Mouse (Mus musculus): ENCODE measurements around the gene Rtn4ip1. TPM values are rescaled to one million over a fixed set of nuclear protein-coding genes. Genes with fewer than 3 reads are reported as not detected.
A peak's percentile ranks its signal among the peaks of the same experiment; 100 is the strongest.

Gene Rtn4ip1
- 12.5 and 14.2 TPM in 2 replicates for polyA plus RNA-seq (2015; fragmentation: Nextera tagmentation; extraction: Ambion mirVana)

- H3K4me1 ChIP-seq: peaks cover 13% of the 10 kb centered on the region
- no peaks in the 10 kb centered on the region for H3K27me3 ChIP-seq
- peak within 1 kb of the TSS; percentile 61 for H3K4me3 ChIP-seq
- peak within 1 kb of the TSS; percentile 58 for H3K9ac ChIP-seq
- H3K36me3 ChIP-seq: no peaks in the 10 kb centered on the region
- no peaks in the 10 kb centered on the region for H3K9me3 ChIP-seq
- peak within 1 kb of the TSS; percentile 48 for H3K27ac ChIP-seq
- peak within 1 kb of the TSS; percentile 75 for H3K4me2 ChIP-seq
- WGBS: under 1% methylated on average over 40 of the region's 40 CpGs
- ATAC-seq (ENCODE audit: borderline replicate concordance, extremely low read depth, low FRiP score, low TSS enrichment): peak; percentile 98
Measured at GRCm38 (mm10) chr10:43901578-43902194, at the start of gene Rtn4ip1, which contains the start of gene Qrsl1. TSS of gene Rtn4ip1 (plus strand) at chr10:43901807. TSS of gene Qrsl1 (minus strand) at chr10:43901745.

- H3K4me1 ChIP-seq: no peaks in the 10 kb centered on the region
- H3K4me2 ChIP-seq: no peak overlapping the region
- no peaks in the 10 kb centered on the region for H3K9me3 ChIP-seq
- H3K4me3 ChIP-seq: no peak overlapping the region
- no peaks in the 10 kb centered on the region for H3K27me3 ChIP-seq
- no peaks in the 10 kb centered on the region for H3K36me3 ChIP-seq
- WGBS: 71% methylated on average over 5 of the region's 5 CpGs
- ATAC-seq (ENCODE audit: borderline replicate concordance, extremely low read depth, low FRiP score, low TSS enrichment): no peak
- H3K9ac ChIP-seq: no peak overlapping the region
- H3K27ac ChIP-seq: no peak overlapping the region
Measured at GRCm38 (mm10) chr10:43851898-43852297, 49.7 kb upstream of the Rtn4ip1 start.

- ATAC-seq (ENCODE audit: borderline replicate concordance, extremely low read depth, low FRiP score, low TSS enrichment): no peak
- Histone ChIP-seq H3K4me2 (no peak overlapping the region), H3K4me1 (no peaks in the 10 kb centered on the region), H3K36me3 (no peaks in the 10 kb centered on the region), H3K9ac (no peak overlapping the region), H3K9me3 (no peaks in the 10 kb centered on the region), H3K27ac (no peak overlapping the region), H3K27me3 (no peaks in the 10 kb centered on the region), H3K4me3 (no peak overlapping the region)
- WGBS: 87% methylated on average over 9 of the region's 9 CpGs
Measured at GRCm38 (mm10) chr10:43855916-43856315, 45.7 kb upstream of the Rtn4ip1 start.

- no peaks in the 10 kb centered on the region for H3K9me3 ChIP-seq
- no peak overlapping the region for H3K4me2 ChIP-seq
- H3K4me3 ChIP-seq: no peak overlapping the region
- ATAC-seq (ENCODE audit: borderline replicate concordance, extremely low read depth, low FRiP score, low TSS enrichment): no peak
- no peaks in the 10 kb centered on the region for H3K36me3 ChIP-seq
- no peaks in the 10 kb centered on the region for H3K4me1 ChIP-seq
- H3K9ac ChIP-seq: no peak overlapping the region
- no peak overlapping the region for H3K27ac ChIP-seq
- 67% methylated on average over 3 of the region's 3 CpGs for WGBS
- no peaks in the 10 kb centered on the region for H3K27me3 ChIP-seq
Measured at GRCm38 (mm10) chr10:43856351-43856750, 45.3 kb upstream of the Rtn4ip1 start.

GRCm38 (mm10) chr10:43870752-43871151 is 30.9 kb upstream of the Rtn4ip1 start:
- 70% methylated on average over 10 of the region's 10 CpGs for WGBS
- H3K4me3 ChIP-seq: no peak overlapping the region

GRCm38 (mm10) chr10:43871458-43871857 is 30.1 kb upstream of the Rtn4ip1 start:
- no peaks in the 10 kb centered on the region for H3K9me3 ChIP-seq
- no peaks in the 10 kb centered on the region for H3K4me1 ChIP-seq
- H3K36me3 ChIP-seq: no peaks in the 10 kb centered on the region
- ATAC-seq (ENCODE audit: borderline replicate concordance, extremely low read depth, low FRiP score, low TSS enrichment): no peak
- WGBS: 93% methylated on average over 1 of the region's 1 CpGs
- H3K27ac ChIP-seq: no peak overlapping the region
- no peaks in the 10 kb centered on the region for H3K27me3 ChIP-seq
- H3K9ac ChIP-seq: no peak overlapping the region
- H3K4me2 ChIP-seq: no peak overlapping the region
- no peak overlapping the region for H3K4me3 ChIP-seq

More at GRCm38 (mm10) chr10:43870752-43871151, 30.9 kb upstream of the Rtn4ip1 start:
- no peak overlapping the region for H3K4me2 ChIP-seq
- no peaks in the 10 kb centered on the region for H3K4me1 ChIP-seq
- no peak for ATAC-seq (ENCODE audit: borderline replicate concordance, extremely low read depth, low FRiP score, low TSS enrichment)
- H3K27me3 ChIP-seq: no peaks in the 10 kb centered on the region
- no peaks in the 10 kb centered on the region for H3K36me3 ChIP-seq
- no peaks in the 10 kb centered on the region for H3K9me3 ChIP-seq
- H3K27ac ChIP-seq: no peak overlapping the region
- H3K9ac ChIP-seq: no peak overlapping the region

- 84% methylated on average over 9 of the region's 9 CpGs for WGBS
- Histone ChIP-seq H3K36me3 (peaks cover 19% of the 10 kb centered on the region), H3K9ac (no peak overlapping the region), H3K27me3 (no peaks in the 10 kb centered on the region), H3K9me3 (no peaks in the 10 kb centered on the region), H3K4me3 (no peak overlapping the region), H3K4me2 (no peak overlapping the region), H3K27ac (no peak overlapping the region), H3K4me1 (no peaks in the 10 kb centered on the region)
- ATAC-seq (ENCODE audit: borderline replicate concordance, extremely low read depth, low FRiP score, low TSS enrichment): no peak
Measured at GRCm38 (mm10) chr10:43887676-43888075, 13.9 kb upstream of the Rtn4ip1 start.

GRCm38 (mm10) chr10:43888976-43889375 is 12.6 kb upstream of the Rtn4ip1 start:
- no peak overlapping the region for H3K4me3 ChIP-seq
- H3K9ac ChIP-seq: no peak overlapping the region
- no peaks in the 10 kb centered on the region for H3K4me1 ChIP-seq
- ATAC-seq (ENCODE audit: borderline replicate concordance, extremely low read depth, low FRiP score, low TSS enrichment): no peak
- H3K27me3 ChIP-seq: no peaks in the 10 kb centered on the region
- WGBS: 93% methylated on average over 16 of the region's 16 CpGs
- no peaks in the 10 kb centered on the region for H3K9me3 ChIP-seq
- no peak overlapping the region for H3K27ac ChIP-seq
- H3K36me3 ChIP-seq: peaks cover 26% of the 10 kb centered on the region
- no peak overlapping the region for H3K4me2 ChIP-seq

GRCm38 (mm10) chr10:43892971-43893370 is 8.6 kb upstream of the Rtn4ip1 start:
- Histone ChIP-seq H3K4me3 (no peak overlapping the region), H3K9me3 (no peaks in the 10 kb centered on the region), H3K36me3 (peaks cover 22% of the 10 kb centered on the region; the same call in 1 of the 2 replicates), H3K4me2 (no peak overlapping the region), H3K9ac (no peak overlapping the region), H3K27ac (no peak overlapping the region), H3K4me1 (no peaks in the 10 kb centered on the region), H3K27me3 (no peaks in the 10 kb centered on the region)
- 97% methylated on average over 4 of the region's 4 CpGs for WGBS
- no peak for ATAC-seq (ENCODE audit: borderline replicate concordance, extremely low read depth, low FRiP score, low TSS enrichment)

- H3K27me3 ChIP-seq: no peaks in the 10 kb centered on the region
- H3K9ac ChIP-seq: no peak overlapping the region
- ATAC-seq (ENCODE audit: borderline replicate concordance, extremely low read depth, low FRiP score, low TSS enrichment): no peak
- no peak overlapping the region for H3K4me3 ChIP-seq
- 93% methylated on average over 8 of the region's 8 CpGs for WGBS
- no peaks in the 10 kb centered on the region for H3K9me3 ChIP-seq
- H3K27ac ChIP-seq: no peak overlapping the region
- H3K4me2 ChIP-seq: no peak overlapping the region
- H3K36me3 ChIP-seq: peaks cover 14% of the 10 kb centered on the region; the same call in 1 of the 2 replicates
- peaks cover 5% of the 10 kb centered on the region; the same call in 1 of the 2 replicates for H3K4me1 ChIP-seq
Measured at GRCm38 (mm10) chr10:43896065-43896464, 5.5 kb upstream of the Rtn4ip1 start.

GRCm38 (mm10) chr10:43898276-43898675 is 3.3 kb upstream of the Rtn4ip1 start:
- no peak overlapping the region for H3K27ac ChIP-seq
- WGBS: 95% methylated on average over 7 of the region's 7 CpGs
- H3K9me3 ChIP-seq: no peaks in the 10 kb centered on the region
- no peak overlapping the region for H3K9ac ChIP-seq
- no peak overlapping the region for H3K4me3 ChIP-seq
- H3K4me2 ChIP-seq: no peak overlapping the region
- ATAC-seq (ENCODE audit: borderline replicate concordance, extremely low read depth, low FRiP score, low TSS enrichment): no peak
- peaks cover 13% of the 10 kb centered on the region for H3K4me1 ChIP-seq
- H3K36me3 ChIP-seq: peaks cover 8% of the 10 kb centered on the region; the same call in 1 of the 2 replicates
- H3K27me3 ChIP-seq: no peaks in the 10 kb centered on the region

- WGBS: 6% methylated on average over 30 of the region's 30 CpGs
- ATAC-seq (ENCODE audit: borderline replicate concordance, extremely low read depth, low FRiP score, low TSS enrichment): peak; percentile 60; the same call in 1 of the 2 replicates
- peak overlapping the region; percentile 48 for H3K27ac ChIP-seq
Measured at GRCm38 (mm10) chr10:43900883-43901570, 580 bp upstream of the Rtn4ip1 start.

More at GRCm38 (mm10) chr10:43900883-43901570, 580 bp upstream of the Rtn4ip1 start:
- H3K9me3 ChIP-seq: no peaks in the 10 kb centered on the region
- peak overlapping the region; percentile 75 for H3K4me2 ChIP-seq
- peak overlapping the region; percentile 40 for H3K9ac ChIP-seq
- H3K4me3 ChIP-seq: peak overlapping the region; percentile 61
- no peaks in the 10 kb centered on the region for H3K36me3 ChIP-seq
- H3K27me3 ChIP-seq: no peaks in the 10 kb centered on the region
- H3K4me1 ChIP-seq: peaks cover 13% of the 10 kb centered on the region
